Mouse (Mus musculus) liver, embryonic 13.5 days (tissue): ENCODE measurements around the gene Cd6. TPM values are rescaled to one million over a fixed set of nuclear protein-coding genes. Genes with fewer than 3 reads are reported as not detected.

Experiments
- ATAC-seq: fragments of 200-750 bp; cut with Nextera tagmentation; 2 replicates; pipeline ENCODE4 v1.8.0; 2017; ENCODE audit warnings: low read depth, mild to moderate bottlenecking, moderate number of reproducible peaks, moderate library complexity
- DNase-seq: peaks from one replicate; pipeline ENCODE4 v3.0.0; 2022
- H3K27ac ChIP-seq: fragments of 300-500 bp; sonication (generic); 2 replicates; pipeline ENCODE4 v1.5.1; 2015; ENCODE audit warnings: moderate library complexity, mild to moderate bottlenecking, inconsistent platforms
- H3K27me3 ChIP-seq: fragments of 300-500 bp; sonication (generic); 2 replicates; pipeline ENCODE4 v1.6.1; 2015; ENCODE audit warnings: mild to moderate bottlenecking, inconsistent platforms
- H3K36me3 ChIP-seq: fragments of 300-500 bp; sonication (generic); 2 replicates; pipeline ENCODE4 v1.6.1; 2015; ENCODE audit warnings: mild to moderate bottlenecking, inconsistent platforms
- H3K4me1 ChIP-seq: fragments of 300-500 bp; sonication (generic); replicated peaks from 2 replicates; pipeline ENCODE4 v1.6.1; 2015; ENCODE audit warnings: inconsistent platforms
- H3K4me2 ChIP-seq: fragments of 300-500 bp; sonication (generic); 2 replicates; pipeline ENCODE4 v1.6.1; 2015; ENCODE audit warnings: inconsistent platforms, mild to moderate bottlenecking, moderate library complexity
- H3K4me3 ChIP-seq: fragments of 300-500 bp; sonication (generic); replicated peaks from 2 replicates; pipeline ENCODE4 v1.5.1; 2015; ENCODE audit warnings: mild to moderate bottlenecking, inconsistent platforms
- H3K9ac ChIP-seq: fragments of 300-500 bp; sonication (generic); 2 replicates; pipeline ENCODE4 v1.6.1; 2015; ENCODE audit warnings: mild to moderate bottlenecking, inconsistent platforms
- H3K9me3 ChIP-seq: fragments of 300-500 bp; sonication (generic); replicated peaks from 2 replicates; pipeline ENCODE4 v1.6.1; 2016; ENCODE audit warnings: inconsistent platforms
- WGBS: fragments of 180-500 bp; shearing (Covaris S2); methylation state at CpG from one replicate; pipeline ENCODE4 v1.1.7; 2015; ENCODE audit not compliant: insufficient replicate concordance; 5-methylcytosine and 5-hydroxymethylcytosine counted together
- polyA plus RNA-seq: library from polyadenylated mRNA; unstranded; fragments of >200 nt; fragmentation: Nextera tagmentation; extraction: Ambion mirVana; gene quantifications from 2 replicates; pipeline ENCODE4 v1.2.1, GENCODE M21; 2015

Gene Cd6
- polyA plus RNA-seq, 1 experiment from 2014 or later: 0.03 TPM

GRCm38 (mm10) chr19:10794916-10795315 lies 34.9 kb downstream of the Cd6 start:
- Histone ChIP-seq H3K4me2 (no peak overlapping the region), H3K36me3 (no peaks in the 10 kb centered on the region), H3K4me3 (no peak overlapping the region), H3K9ac (no peak overlapping the region), H3K27me3 (no peaks in the 10 kb centered on the region), H3K27ac (no peak overlapping the region), H3K4me1 (no peaks in the 10 kb centered on the region), H3K9me3 (no peaks in the 10 kb centered on the region)
- DNase-seq: no peak
- 79% methylated on average over 1 of the region's 1 CpGs for WGBS
- no peak for ATAC-seq

GRCm38 (mm10) chr19:10793044-10793443 lies 36.8 kb downstream of the Cd6 start:
- ATAC-seq (no peak), DNase-seq (no peak)
- no peak overlapping the region for H3K4me2 ChIP-seq
- H3K9me3 ChIP-seq: no peaks in the 10 kb centered on the region
- H3K27me3 ChIP-seq: 0 out of 2 replicates have a peak, but pooled peaks cover 3% of the 10 kb centered on the region
- 37% methylated on average over 3 of the region's 3 CpGs for WGBS
- H3K9ac ChIP-seq: no peak overlapping the region
- no peaks in the 10 kb centered on the region for H3K4me1 ChIP-seq
- no peaks in the 10 kb centered on the region for H3K36me3 ChIP-seq
- H3K4me3 ChIP-seq: no peak overlapping the region
- no peak overlapping the region for H3K27ac ChIP-seq

DNA sequence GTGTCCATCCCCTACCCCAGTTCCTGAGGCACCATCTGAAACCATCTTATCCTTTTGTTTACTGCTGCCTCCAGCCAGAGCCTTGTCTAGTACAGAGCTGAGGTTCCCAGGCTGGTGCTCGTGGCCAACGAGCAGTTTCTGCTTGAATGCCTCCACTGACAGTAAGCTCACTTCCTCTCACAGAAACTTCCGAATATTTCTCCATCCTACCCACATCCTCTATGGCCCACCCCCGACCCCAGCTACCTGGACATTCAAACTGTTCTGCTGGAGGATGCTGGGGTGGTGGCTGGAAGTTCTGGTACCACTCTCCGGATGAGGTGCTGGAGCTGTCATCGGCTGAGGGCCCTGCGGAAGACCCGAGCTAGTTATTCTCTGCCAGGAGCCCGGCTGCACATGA lies 39.5 kb downstream of the Cd6 start:
- Histone ChIP-seq H3K36me3 (no peaks in the 10 kb centered on the region), H3K9me3 (no peaks in the 10 kb centered on the region), H3K27me3 (0 out of 2 replicates have a peak, but pooled peaks cover 3% of the 10 kb centered on the region), H3K9ac (no peak overlapping the region), H3K27ac (no peak overlapping the region), H3K4me3 (no peak overlapping the region), H3K4me1 (no peaks in the 10 kb centered on the region), H3K4me2 (no peak overlapping the region)
- WGBS: 53% methylated on average over 9 of the region's 9 CpGs
- ATAC-seq (no peak), DNase-seq (no peak)

GRCm38 (mm10) chr19:10788242-10788641 lies 41.6 kb downstream of the Cd6 start:
- Histone ChIP-seq H3K36me3 (no peaks in the 10 kb centered on the region), H3K9me3 (no peaks in the 10 kb centered on the region), H3K27ac (no peak overlapping the region), H3K9ac (no peak overlapping the region), H3K27me3 (0 out of 2 replicates have a peak, but pooled peaks cover 3% of the 10 kb centered on the region), H3K4me1 (no peaks in the 10 kb centered on the region), H3K4me3 (no peak overlapping the region), H3K4me2 (no peak overlapping the region)
- DNase-seq (no peak), ATAC-seq (no peak)
- 57% methylated on average over 9 of the region's 9 CpGs for WGBS

GRCm38 (mm10) chr19:10787406-10787805 lies 42.5 kb downstream of the Cd6 start:
- 52% methylated on average over 4 of the region's 4 CpGs for WGBS

DNA sequence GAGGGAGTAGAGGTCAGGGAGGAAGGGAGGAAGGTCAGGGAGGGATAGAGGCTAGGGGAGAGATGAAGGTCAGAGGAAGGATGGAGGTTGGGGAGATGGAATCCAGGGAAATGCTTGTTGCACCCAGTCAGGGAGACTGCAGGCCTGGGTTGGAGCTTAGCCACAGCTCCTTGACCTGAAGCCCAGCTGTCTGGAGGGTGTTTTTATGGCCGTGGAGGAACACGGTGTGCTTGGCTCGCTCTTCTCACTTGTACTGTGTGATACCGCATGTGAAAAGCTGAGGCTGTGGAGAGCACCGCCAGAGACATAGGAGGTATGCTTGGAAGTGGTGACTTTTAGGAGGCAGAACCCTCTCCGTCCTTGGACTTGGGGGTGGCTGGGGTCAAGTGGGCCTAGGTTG lies 43.1 kb downstream of the Cd6 start:
- H3K4me1 ChIP-seq: no peaks in the 10 kb centered on the region
- H3K36me3 ChIP-seq: no peaks in the 10 kb centered on the region
- no peaks in the 10 kb centered on the region for H3K9me3 ChIP-seq
- H3K27ac ChIP-seq: no peak overlapping the region
- 0 out of 2 replicates have a peak, but pooled peaks cover 3% of the 10 kb centered on the region for H3K27me3 ChIP-seq
- no peak overlapping the region for H3K4me2 ChIP-seq
- ATAC-seq: no peak
- WGBS: 68% methylated on average over 6 of the region's 6 CpGs
- no peak for DNase-seq
- no peak overlapping the region for H3K4me3 ChIP-seq
- no peak overlapping the region for H3K9ac ChIP-seq

More at GRCm38 (mm10) chr19:10787406-10787805, 42.5 kb downstream of the Cd6 start:
- Histone ChIP-seq H3K4me1 (no peaks in the 10 kb centered on the region), H3K9ac (no peak overlapping the region), H3K9me3 (no peaks in the 10 kb centered on the region), H3K36me3 (no peaks in the 10 kb centered on the region), H3K4me2 (no peak overlapping the region), H3K27ac (no peak overlapping the region), H3K27me3 (0 out of 2 replicates have a peak, but pooled peaks cover 3% of the 10 kb centered on the region), H3K4me3 (no peak overlapping the region)
- DNase-seq (no peak), ATAC-seq (no peak)

DNA sequence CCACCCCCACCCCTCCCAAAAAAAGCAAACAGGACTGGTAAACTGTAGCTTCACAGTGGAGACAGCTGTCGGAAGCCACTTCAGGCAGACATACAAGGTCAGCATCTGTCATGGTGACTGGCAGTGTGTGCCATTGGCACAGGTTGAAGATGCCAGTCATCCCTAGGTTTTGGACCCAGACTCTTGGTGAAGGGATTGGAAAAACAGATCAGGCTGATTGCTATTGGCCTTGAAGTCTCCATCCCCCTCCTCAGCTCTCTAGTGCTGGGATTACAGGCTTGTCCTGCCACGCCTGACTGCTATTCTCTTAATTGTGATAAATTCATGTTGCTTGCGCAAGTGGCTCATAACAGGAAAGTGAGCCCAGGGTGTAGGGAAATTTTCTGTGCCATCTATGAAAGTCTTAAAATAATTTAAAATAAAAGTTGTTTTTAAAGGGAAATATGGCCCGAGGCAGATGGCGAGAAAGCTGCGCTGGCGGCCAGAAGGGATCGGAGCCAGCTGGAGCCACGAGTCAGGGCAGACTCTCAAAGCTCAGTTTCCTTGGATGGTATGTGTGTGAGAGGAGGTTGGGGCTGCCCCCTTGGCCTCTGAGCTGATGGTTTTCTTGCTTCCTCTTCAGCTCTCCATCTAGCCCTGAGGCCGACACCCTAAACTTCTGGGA lies 44.9 kb downstream of the Cd6 start:
- Histone ChIP-seq H3K4me2 (no peak overlapping the region), H3K4me1 (no peaks in the 10 kb centered on the region), H3K27ac (no peak overlapping the region), H3K4me3 (no peak overlapping the region), H3K9me3 (no peaks in the 10 kb centered on the region), H3K36me3 (no peaks in the 10 kb centered on the region), H3K27me3 (0 out of 2 replicates have a peak, but pooled peaks cover 3% of the 10 kb centered on the region), H3K9ac (no peak overlapping the region)
- 78% methylated on average over 10 of the region's 10 CpGs for WGBS
- no peak for DNase-seq
- ATAC-seq: no peak

DNA sequence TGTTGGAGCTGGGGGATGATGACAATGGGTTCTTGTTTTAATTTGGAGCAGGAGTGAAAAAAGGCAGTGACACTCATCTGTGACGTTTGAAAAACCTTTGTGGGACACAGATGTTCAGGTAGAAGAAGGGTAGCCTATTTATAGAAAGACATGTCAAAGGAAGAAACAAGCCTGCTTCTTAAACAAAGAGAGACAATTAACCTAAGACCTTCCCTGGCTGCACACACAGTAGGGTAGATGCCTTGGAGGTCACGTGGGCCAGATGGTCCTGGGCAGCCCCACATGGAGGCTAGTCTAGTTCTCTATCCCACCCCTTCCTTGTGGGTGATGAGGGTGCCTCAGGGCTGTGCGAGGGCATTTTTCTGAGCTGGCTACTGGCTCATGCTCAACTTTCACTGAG lies 45.8 kb downstream of the Cd6 start:
- no peak overlapping the region for H3K4me3 ChIP-seq
- no peak overlapping the region for H3K4me2 ChIP-seq
- no peaks in the 10 kb centered on the region for H3K36me3 ChIP-seq
- DNase-seq (no peak), ATAC-seq (no peak)
- H3K9ac ChIP-seq: no peak overlapping the region
- 0 out of 2 replicates have a peak, but pooled peaks cover 3% of the 10 kb centered on the region for H3K27me3 ChIP-seq
- H3K4me1 ChIP-seq: no peaks in the 10 kb centered on the region
- 35% methylated on average over 3 of the region's 3 CpGs for WGBS
- H3K9me3 ChIP-seq: no peaks in the 10 kb centered on the region
- H3K27ac ChIP-seq: no peak overlapping the region

- 50% methylated on average over 4 of the region's 4 CpGs for WGBS
- no peaks in the 10 kb centered on the region for H3K4me1 ChIP-seq
- DNase-seq (no peak), ATAC-seq (no peak)
- no peaks in the 10 kb centered on the region for H3K27me3 ChIP-seq
- no peaks in the 10 kb centered on the region for H3K36me3 ChIP-seq
- no peak overlapping the region for H3K9ac ChIP-seq
- no peak overlapping the region for H3K27ac ChIP-seq
- no peak overlapping the region for H3K4me3 ChIP-seq
- no peak overlapping the region for H3K4me2 ChIP-seq
- H3K9me3 ChIP-seq: no peaks in the 10 kb centered on the region
Measured at GRCm38 (mm10) chr19:10783168-10783567, 46.7 kb downstream of the Cd6 start.

DNA sequence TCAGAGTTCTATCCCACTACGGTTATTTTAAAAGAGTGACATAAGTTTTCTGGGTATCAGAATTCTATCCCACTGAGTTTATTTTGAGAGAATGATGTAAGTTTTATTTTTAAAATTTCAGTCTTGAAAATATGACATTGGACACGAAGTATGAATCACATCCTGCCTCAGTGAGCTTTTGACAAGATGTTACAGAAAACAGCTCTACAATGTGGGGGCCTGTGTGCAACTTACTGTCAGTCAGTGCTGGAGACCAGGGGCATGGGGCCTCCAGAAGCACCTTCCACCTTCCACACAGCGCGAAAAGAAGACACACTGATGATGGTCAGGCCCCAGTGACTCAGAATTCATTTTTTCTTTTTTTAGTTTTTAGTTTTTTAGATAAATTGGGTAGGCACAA lies 48.2 kb downstream of the Cd6 start:
- ATAC-seq (no peak), DNase-seq (no peak)
- Histone ChIP-seq H3K4me1 (no peaks in the 10 kb centered on the region), H3K9ac (no peak overlapping the region), H3K4me2 (no peak overlapping the region), H3K4me3 (no peak overlapping the region), H3K9me3 (no peaks in the 10 kb centered on the region), H3K27ac (no peak overlapping the region), H3K27me3 (no peaks in the 10 kb centered on the region), H3K36me3 (no peaks in the 10 kb centered on the region)
- WGBS: 59% methylated on average over 4 of the region's 4 CpGs

DNA sequence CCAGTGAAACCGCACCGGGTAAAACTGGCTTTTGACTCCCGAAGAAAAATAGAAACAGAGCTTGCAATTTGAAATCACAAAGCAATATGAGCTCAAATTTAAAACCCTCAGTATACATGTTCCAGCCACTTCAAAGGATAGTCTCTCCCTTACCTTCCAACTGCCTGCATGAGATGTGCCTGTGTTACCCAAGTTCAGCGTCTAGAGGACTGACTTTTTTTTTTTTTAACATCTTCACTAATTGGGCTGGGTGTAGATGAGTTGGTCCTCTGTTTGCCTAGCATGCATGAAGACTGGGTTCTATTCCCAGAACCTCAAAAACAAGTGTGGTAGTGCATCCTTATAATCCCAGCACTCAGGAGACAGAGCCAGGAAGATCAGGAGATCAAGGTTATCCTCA lies 53.0 kb downstream of the Cd6 start:
- Histone ChIP-seq H3K4me3 (no peak overlapping the region), H3K9me3 (no peaks in the 10 kb centered on the region), H3K4me1 (no peaks in the 10 kb centered on the region), H3K27ac (no peak overlapping the region), H3K27me3 (no peaks in the 10 kb centered on the region), H3K9ac (no peak overlapping the region), H3K4me2 (no peak overlapping the region), H3K36me3 (no peaks in the 10 kb centered on the region)
- WGBS: 86% methylated on average over 4 of the region's 4 CpGs
- no peak for DNase-seq
- no peak for ATAC-seq

DNA sequence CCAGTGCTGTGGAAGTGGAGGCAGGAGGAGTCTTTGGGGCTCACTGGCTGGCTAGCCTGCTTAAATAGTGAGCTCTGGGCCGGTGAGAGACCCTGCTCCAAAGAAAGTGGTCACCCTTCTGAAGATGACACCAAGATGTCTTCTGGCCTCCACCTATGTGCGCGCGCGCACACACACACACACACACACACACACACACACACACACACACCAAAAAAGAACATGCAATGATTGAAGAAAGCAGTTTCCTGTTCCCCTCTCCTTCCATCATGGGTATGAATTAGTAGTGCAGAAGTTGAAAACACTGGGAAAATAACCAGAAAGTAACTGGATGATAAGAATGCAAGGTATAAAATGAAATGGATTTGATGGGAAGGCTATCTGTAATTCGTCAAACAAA lies 55.7 kb downstream of the Cd6 start:
- H3K4me2 ChIP-seq: no peak overlapping the region
- H3K4me3 ChIP-seq: no peak overlapping the region
- H3K9ac ChIP-seq: no peak overlapping the region
- no peak overlapping the region for H3K27ac ChIP-seq
- no peak for DNase-seq
- no peaks in the 10 kb centered on the region for H3K27me3 ChIP-seq
- no peaks in the 10 kb centered on the region for H3K4me1 ChIP-seq
- 83% methylated on average over 6 of the region's 6 CpGs for WGBS
- H3K36me3 ChIP-seq: no peaks in the 10 kb centered on the region
- ATAC-seq: no peak
- no peaks in the 10 kb centered on the region for H3K9me3 ChIP-seq
